Mouse (Mus musculus): ENCODE measurements around the gene Rfng. TPM values are rescaled to one million over a fixed set of nuclear protein-coding genes. Genes with fewer than 3 reads are reported as not detected.
A peak's percentile ranks its signal among the peaks of the same experiment; 100 is the strongest.
"Not testable (repeated sequence)": the region's sequence is repeated elsewhere in the genome, so short reads cannot be mapped to it uniquely, and the experiment has no call there.

Rfng gene
- total RNA-seq, 1 experiment from 2014 or later = 5.9 TPM

DNA sequence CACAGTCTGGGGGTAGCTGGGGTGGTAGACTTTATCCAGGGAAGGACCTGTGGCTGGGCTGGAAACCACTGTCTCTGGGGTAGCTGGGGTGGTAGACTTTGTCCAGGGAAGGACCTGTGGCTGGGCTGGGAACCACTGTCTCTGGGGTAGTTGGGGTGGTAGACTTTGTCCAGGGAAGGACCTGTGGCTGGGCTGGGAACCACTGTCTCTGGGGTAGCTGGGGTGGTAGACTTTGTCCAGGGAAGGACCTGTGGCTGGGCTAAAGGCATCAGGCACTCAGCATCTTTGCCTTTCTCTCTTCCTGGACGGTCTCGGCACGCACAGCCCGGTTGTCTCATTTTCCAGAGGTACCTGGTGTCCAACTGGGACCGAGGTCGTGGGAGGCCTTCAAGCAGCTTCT lies 2.6 kb downstream of the Rfng start:
- ATAC-seq (ENCODE audit: extremely low read depth, insufficient number of reproducible peaks, low FRiP score, poor library complexity, severe bottlenecking) = not testable (repeated sequence)

DNA sequence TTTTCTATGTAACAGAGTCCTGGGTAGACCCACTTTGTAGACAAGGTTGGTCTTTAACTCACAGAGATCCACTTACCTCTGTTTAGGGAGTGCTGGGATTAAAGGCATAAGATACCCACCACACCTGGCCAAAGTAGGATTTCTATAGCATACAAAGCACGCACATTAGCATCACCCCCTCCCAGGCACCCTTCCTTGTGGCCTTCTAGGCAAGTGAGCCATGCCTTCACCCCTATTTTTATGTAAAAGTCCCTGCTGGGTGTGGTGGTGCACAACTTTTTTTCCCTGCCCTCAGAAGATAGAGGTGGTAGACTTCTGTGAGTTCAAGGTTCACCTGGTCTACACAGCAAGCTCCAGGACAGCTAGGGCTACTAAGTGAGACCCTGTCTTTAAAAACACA lies 4.1 kb downstream of the Rfng start:
- no peak for ATAC-seq (ENCODE audit: extremely low read depth, insufficient number of reproducible peaks, low FRiP score, poor library complexity, severe bottlenecking)

DNA sequence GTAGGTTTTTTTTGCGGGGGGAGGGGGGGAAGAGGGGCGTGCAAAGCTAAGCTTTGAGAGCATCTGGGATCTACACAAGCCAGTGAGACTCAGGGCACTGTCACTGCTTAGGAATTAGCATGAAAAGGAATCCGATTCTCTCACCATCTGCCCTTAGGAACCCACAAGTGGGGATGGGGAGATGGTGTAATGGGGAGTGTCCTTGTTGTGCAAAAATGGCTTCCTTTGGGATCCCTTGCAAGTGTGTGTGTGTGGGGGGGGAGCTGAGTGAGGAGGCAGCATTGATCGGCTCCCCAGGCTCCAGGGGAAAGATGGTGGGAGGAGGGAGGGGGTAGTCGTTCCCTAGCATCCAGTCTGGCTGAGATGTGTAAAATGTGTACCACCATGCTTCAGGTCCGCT lies 6.9 kb downstream of the Rfng start:
- no peak for ATAC-seq (ENCODE audit: extremely low read depth, insufficient number of reproducible peaks, low FRiP score, poor library complexity, severe bottlenecking)

DNA sequence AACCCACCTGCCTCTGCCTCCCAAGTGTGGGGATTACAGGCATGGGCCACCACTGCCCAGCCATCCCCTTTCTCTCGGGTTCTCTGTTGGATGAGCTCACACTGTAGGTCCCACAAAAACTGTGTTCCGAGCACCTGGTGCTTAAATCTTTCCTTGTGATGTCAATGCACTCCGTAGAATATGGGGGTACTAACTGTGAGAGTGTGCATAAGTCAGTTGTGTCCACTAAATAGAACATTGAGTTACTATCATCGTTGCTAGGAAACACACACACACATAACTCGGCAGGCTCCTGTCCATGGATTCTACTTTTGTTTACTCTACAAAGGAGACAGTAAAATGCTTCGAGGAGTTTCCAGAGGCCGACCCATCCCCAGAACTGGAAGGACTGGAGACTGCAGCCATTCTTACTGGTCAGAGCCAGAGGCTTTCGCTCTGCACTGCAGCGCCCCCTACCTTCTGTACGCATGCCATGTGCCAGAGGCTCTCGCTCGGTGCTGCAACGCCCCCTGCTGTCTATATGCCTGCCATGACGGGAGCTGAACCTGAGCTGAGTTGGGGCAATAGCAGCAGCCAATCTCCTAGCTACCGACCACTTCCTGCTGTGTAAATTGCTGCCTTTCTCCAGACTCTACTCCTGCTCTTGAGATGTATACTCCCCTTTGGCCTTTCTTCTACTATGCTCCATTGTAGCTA lies 8.1 kb downstream of the Rfng start:
- peak; percentile 94 for ATAC-seq (ENCODE audit: extremely low read depth, insufficient number of reproducible peaks, low FRiP score, poor library complexity, severe bottlenecking)

DNA sequence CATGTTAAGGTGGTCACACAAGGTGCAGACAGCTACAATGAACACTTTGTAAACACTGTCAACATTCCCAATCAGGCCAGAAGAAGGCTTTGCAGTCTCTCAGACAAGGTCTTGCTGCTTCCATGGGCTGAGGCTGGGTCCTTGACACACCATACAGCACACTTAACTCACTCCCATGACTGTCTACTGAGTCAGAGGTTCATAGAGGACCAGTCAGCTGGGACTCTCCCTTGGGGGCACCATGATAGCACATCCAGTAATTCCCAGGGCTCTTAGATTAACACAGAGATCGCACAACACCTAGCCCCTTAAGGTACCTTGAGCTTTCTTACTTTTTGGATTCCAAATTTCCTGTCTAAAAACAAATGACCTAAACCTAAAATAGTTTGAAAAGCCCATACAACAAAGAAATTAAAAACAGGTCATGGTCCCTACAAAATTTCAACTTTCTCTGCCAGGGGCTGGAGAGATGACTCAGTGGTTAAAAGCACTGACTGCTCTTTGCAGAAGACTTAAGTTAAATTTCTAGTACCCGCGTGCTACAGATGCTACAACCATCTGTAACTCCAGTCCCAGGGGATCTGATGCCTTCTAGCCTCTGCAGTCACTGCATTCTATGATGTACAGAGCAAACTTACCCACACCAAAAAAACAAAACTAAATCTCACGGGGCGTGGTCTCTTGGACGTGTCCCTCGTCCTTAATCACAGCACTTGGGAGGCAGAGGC lies 10.4 kb downstream of the Rfng start:
- no peak for ATAC-seq (ENCODE audit: extremely low read depth, insufficient number of reproducible peaks, low FRiP score, poor library complexity, severe bottlenecking)

DNA sequence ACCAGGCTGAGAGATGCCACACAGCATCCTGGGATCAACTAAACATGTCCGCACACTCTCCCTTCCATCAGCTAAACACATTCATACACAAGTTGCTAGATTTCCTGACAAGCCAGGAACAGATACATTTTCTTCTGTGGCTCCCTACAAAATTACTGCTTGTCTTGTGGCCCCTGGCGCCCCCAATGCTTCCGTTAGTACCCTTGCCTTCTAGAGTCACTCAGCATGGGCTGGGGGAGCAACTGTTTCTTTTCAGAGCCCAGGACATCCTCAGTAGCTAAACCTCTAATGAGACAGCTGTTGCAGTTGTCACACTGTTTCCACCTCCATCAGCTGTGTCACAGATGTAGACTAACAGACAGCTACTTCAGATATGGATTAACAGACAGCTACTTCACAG lies 11.3 kb downstream of the Rfng start:
- ATAC-seq (ENCODE audit: extremely low read depth, insufficient number of reproducible peaks, low FRiP score, poor library complexity, severe bottlenecking) = no peak

DNA sequence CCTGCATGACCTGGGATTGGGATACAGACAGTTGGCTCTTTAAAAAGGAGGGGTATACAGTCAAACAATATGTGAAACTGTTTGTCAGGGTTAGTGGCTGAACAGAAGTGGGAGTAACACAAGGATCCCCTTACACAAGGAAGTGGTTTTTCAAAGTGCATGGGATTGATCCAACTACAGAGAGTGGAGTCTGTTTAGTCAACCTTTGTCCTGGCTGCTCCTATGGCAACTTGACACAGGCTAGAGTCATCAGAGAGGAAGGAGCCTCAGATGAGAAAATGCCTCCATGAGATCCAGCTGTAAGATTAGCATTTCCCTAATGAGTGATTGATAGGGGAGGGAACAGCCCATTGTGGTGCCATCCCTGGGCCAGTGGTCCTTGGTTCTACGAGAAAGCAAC lies 15.8 kb downstream of the Rfng start:
- no peak for ATAC-seq (ENCODE audit: extremely low read depth, insufficient number of reproducible peaks, low FRiP score, poor library complexity, severe bottlenecking)

DNA sequence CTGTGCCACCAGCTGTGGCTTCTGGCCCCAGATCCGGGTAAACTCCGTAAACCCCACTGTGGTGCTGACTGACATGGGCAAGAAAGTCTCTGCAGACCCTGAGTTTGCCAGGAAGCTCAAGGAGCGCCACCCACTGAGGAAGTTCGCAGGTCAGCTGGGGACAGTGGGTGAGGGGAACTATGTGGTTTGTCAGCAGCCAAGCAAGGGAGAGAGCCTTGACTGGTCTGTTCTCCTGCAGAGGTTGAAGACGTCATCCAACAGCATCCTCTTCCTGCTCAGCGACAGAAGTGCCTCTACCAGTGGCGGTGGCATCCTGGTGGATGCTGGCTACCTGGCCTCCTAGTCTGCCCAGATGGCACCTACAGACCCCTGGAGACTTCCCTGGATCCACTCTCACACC lies 17.0 kb downstream of the Rfng start:
- ATAC-seq (ENCODE audit: extremely low read depth, insufficient number of reproducible peaks, low FRiP score, poor library complexity, severe bottlenecking) = peak; percentile 22

DNA sequence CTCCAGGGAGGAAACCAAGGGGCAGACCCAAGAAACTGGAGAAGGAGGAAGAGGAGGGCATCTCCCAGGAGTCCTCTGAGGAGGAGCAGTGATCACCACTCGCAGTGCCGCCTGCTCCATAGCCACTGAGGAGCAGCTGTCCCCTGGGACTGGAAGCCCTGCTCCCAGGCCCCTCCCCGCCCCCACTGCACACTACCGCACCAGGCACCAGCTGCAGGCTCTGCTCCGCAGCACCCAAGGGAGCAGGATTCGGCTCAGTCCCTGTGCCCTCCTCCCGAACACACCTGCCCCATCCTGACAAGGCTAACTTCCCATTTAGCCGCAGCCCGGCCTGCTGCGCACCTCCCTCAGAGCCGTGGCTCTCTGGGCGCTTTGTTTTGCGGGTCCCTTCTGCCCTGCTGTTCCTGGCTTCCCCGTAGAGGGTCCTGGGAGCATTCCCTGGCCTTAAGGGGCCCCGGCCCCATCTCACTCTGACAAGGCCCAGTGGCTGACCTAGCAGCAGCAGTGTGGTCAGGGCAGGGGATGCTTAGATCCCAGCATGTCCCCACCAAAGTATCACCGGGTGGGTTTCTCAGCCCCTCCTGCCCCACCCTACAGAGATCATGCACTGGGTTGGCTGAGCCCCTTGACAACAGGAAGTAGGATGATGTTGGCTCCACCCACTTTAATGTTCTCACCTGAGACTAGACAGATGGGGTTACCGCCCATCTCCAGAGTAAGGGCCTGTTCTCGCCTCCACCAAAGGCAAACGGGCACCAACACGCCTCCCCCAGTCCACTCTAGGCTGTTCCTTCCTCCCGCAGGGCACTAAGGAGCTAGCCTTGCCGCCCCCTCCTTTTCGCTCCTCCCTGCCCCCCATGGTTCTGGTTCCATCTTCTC lies 20.6 kb downstream of the Rfng start:
- not testable (repeated sequence) for ATAC-seq (ENCODE audit: extremely low read depth, insufficient number of reproducible peaks, low FRiP score, poor library complexity, severe bottlenecking)

DNA sequence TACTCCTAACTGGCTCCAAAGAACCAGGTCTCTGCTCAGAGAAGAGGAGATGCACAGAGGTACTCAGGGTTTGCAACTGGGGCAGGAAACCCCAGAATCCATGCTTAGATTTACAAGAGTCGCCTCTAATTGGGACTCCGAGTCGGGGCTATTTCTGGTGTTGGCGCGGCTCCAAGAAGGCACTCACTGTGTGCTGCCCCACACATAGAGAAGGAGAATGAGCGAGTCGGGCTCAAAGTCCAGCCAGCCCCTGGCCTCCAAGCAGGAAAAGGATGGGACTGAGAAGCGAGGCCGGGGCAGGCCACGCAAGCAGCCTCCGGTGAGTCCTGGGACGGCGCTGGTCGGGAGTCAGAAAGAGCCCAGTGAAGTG lies 21.4 kb downstream of the Rfng start, which contains the start of gene Hmga1b:
Hmga1b (plus strand) TSS at position 123 of the 370 bp plus-strand sequence.
- not testable (repeated sequence) for ATAC-seq (ENCODE audit: extremely low read depth, insufficient number of reproducible peaks, low FRiP score, poor library complexity, severe bottlenecking)

DNA sequence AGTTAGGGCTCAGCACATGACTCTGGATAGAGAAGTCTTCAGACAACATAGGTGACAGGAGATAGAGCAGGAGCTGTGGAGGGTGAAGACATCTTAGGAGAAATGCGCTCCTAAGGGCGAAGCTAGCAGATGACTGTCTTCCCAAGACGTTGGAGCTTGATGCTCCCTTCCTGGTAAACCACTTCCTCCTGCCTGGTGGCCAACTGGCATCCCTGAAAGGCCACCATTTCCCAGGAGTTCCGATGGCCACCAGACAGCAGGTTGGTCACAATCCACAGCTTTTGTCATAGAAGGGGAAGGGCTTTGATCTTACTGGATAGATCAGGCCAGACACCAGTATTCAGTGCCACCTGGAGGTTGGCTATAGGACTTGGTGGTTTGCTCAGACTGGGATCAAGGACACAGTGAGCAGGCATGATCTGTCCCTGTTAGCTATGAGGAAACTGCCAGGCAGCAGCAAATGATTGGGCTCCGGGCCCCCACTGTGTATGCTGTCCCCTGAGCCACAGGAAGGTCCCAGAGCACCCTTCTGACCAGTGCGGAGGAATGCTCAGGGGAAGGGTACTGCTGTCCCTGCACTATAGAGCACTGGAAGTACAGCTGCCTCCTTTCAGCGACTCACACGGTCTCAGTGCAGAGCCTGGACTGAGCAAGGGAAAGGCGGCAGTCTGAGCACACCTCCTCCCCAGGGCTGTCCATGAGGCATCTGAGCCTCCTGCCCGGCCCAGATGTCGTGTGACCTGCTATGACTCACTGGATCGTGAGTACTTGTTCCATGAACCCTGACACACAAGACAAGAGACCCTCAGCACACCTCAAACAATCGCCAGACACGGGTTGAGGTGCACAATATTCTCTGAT lies 22.0 kb downstream of the Rfng start:
- no peak for ATAC-seq (ENCODE audit: extremely low read depth, insufficient number of reproducible peaks, low FRiP score, poor library complexity, severe bottlenecking)

DNA sequence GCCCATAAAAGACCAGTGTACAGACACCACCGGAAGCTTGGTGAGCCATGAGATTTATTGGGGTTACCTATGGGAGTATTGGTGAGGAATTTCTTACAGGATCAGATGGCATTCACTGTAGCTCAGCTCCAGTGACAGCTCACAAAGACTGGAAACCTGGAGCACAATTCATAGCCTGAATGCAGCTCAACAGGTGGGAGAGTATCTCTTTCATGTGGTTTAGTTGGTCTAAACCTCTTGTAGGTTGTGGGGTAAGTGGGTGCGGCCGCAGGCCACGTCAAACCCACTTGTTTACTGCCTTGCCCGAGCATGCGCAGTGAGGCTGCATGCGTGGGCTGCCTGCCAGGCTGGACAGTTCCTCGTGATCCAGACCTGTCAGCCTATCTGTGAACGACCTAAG lies 23.8 kb downstream of the Rfng start:
- ATAC-seq (ENCODE audit: extremely low read depth, insufficient number of reproducible peaks, low FRiP score, poor library complexity, severe bottlenecking) = no peak

DNA sequence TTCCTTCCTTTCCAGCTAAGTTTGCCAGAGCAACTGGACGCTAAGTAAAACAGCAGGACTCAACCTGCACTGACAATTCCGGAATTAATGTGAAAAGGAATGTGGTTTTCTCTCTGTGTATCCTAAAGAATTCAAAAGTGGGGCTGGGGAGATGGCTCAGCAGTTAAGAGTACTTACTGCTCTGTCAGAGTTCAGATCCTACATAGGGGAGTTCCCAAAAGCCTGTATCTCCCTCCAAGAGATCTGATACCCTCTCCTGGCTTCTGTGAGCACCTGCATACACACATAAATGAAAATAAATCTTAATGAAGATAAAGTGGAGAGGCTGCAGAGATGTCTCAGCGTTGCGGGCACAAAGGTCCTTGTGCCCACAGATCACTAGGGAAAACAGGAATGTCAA lies 32.4 kb downstream of the Rfng start:
- ATAC-seq (ENCODE audit: extremely low read depth, insufficient number of reproducible peaks, low FRiP score, poor library complexity, severe bottlenecking) = no peak

DNA sequence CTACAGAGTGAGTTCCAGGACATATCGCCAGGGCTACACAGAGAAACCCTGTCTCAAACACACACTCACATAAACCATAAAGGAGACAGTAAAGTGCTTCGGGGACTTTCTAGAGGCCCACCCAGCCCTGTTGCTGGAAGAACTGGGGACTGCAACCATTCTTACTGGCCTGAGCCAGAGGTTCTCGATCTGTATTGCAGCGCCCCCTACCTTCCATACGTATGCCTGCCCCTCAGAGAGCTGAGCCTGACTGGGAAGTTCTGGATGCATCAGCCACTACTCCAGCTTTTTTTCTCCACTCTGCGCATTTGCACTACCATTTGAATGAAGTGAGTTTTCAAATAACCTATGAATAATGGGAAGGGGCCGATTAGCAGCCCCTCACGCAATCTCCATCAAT lies 34.6 kb downstream of the Rfng start:
- peak; percentile 56; the same call in 1 of the 2 replicates for ATAC-seq (ENCODE audit: extremely low read depth, insufficient number of reproducible peaks, low FRiP score, poor library complexity, severe bottlenecking)

DNA sequence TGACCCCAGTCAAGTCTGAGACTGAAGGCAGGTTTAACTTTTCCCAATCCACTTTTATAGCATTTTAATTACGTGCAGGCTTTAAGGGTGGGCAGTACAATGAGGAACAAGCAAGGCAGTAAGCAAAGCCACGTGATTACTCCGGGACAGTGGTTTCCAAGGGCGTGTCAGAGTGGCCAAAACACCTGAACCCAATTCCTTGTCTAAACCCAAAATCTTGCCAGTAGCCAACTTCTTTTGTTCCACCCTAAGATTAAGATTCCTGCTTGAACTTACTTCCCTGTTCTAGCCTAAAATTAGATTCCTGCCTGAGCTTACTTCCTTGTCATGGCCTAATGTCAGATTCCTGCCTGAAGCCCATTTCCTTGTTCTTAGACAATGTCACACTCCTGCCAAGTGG lies 36.0 kb downstream of the Rfng start:
- no peak for ATAC-seq (ENCODE audit: extremely low read depth, insufficient number of reproducible peaks, low FRiP score, poor library complexity, severe bottlenecking)

DNA sequence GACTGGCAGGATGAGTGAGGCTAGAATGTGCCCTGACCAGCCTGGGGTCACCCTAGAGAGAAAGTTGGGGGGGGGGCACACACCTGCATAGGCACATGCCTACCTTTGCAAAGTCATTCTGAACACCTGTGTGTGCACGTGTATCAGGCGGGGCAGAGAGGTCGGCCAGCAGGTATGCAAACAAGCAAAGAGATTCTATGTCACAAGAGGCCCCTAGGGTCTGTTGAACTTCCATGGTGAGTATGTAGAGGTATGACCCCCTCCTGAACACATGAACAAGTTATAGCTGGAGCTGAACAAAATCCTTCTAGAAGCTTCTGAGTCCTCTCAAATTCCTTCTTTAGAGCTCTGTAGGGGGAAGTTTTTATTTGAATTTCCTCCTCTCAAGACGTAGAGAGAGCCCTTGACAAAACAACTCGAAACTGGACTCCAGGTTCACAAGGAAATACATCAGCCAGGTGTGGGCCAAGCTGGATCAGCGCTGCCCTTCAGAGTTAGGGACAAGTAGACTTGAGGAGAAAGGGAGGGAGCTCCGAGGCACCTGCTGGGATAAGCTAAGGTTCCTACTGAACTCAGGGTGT lies 39.8 kb downstream of the Rfng start:
- no peak for ATAC-seq (ENCODE audit: extremely low read depth, insufficient number of reproducible peaks, low FRiP score, poor library complexity, severe bottlenecking)

DNA sequence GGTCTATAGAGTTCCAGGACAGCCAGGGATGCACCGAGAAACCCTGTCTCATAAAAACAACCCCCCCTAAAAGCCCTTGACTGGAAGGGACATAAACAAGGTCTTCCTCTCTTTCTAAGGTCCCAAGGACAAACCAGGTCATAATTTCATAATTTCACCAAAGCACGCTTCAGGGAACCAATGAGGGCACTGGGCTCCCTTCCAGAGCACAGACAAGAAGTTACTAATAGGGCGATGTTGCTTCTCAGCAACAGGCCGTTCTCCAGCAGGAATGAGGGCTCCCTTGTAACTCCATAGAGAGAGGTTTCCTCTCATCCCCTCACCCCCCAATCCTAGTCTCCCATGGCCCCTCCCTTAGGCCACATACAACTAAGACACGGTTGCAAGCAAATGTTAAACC lies 43.0 kb downstream of the Rfng start:
- no peak for ATAC-seq (ENCODE audit: extremely low read depth, insufficient number of reproducible peaks, low FRiP score, poor library complexity, severe bottlenecking)

DNA sequence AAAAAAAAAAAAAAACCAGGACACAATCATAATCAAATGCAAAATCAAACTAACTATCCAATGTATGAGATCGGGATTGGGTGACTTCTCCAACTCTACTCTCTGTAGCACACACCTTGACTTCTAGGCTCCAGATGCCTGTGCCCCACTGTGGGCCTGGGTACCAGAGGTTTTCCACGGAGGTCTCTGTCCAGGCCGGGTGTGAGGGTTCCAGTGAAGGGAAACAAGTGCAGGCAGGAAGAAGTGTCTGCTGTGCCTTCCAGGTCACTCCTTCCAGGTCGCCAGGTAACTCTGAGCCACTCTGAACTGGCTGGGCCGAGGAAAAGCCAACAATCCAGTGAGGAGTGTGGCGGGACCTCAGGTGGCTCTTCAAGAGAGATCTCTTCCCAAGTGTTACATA lies 47.6 kb downstream of the Rfng start:
- ATAC-seq (ENCODE audit: extremely low read depth, insufficient number of reproducible peaks, low FRiP score, poor library complexity, severe bottlenecking) = no peak

DNA sequence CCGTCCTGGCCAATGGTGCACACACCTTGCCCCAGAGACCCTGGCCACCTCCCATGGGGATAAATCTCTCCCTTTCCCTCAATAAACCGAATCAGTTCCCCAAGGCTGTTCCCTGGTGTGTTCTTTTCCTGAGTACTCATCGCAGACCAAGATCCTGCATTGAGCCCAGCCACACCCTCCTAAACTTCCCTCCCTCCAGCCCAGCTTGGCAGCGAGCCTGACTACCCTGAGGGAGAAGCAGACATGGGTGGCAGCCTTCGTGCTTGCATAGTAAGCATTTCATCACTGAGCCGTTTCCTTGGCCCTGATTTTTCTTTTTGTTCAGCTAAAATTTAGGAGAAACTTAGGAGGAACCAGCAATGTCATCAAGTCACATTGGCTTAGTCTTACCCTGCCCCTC lies 50.5 kb downstream of the Rfng start:
- no peak for ATAC-seq (ENCODE audit: extremely low read depth, insufficient number of reproducible peaks, low FRiP score, poor library complexity, severe bottlenecking)

Measured in neutrophil, adult 5-6 weeks (primary cell).